Mouse (Mus musculus): ENCODE measurements around the gene Msrb1.
A peak's percentile ranks its signal among the peaks of the same experiment; 100 is the strongest.

Msrb1 gene

DNA sequence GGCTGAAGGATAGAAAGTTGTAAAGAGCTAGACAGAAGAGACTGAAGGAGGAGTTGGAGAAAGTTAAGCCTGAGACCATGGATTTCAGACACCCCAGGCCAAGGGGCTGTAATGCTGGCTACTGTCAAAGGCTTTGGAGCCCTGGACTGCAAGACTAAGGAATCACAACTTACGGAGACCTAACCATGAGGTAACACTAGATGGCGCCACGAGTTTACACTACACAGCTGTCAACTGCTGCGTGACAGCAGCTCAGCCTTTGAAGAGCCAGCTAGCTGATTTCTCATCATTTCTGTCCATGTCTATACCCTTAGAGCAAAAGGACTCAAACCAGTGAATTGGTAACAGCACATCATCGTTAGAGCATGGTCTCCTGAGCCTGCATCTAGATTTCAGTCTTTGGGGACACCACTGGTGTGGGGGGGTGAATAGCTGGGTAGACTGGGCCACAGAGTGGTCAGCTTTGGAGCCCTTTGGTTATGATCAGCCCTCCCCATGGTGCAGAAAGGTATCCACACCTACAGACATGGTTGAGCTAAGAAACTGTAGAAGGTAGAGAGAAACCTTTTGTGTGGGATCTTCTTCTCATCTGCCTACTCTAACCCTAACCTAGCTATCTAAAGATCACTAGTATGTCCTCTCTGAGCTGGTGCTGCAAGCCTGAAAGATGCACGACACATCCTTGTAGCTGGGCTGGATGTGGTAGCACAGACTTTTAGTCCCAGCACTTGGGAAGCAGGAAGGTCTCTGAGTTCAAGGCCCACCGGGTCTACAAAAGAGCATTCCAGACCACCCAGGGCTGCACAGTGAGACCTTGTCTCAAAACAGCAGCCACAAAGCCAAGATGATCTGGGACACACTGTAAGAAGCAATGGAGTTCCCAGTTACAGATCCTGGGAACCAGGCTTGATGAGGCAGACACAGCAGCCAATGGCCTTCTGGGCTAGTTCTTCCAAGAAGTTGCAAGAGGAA, 9.4 kb downstream of the Msrb1 start:
- peak; percentile 82 for DNase-seq

DNA sequence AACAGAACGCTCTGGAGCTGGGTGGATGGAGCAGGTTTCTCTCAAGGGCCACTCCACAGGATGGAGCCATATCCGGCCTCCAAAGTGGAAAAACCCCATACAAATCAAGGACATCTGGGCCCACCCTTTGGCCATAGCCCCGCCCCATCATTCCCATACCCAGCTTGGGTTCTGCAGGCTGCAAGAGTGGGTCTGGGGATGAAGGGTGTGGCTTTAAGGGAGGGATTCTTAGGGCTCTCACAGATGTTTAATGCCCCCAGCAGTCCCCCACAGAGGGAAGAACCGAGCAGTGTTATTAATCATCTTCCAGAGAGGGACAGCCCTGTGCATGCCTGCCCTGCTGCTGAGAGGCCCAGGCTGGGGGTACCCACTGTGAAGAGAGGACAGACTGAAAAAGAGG, 10.5 kb downstream of the Msrb1 start:
- DNase-seq = no peak

DNA sequence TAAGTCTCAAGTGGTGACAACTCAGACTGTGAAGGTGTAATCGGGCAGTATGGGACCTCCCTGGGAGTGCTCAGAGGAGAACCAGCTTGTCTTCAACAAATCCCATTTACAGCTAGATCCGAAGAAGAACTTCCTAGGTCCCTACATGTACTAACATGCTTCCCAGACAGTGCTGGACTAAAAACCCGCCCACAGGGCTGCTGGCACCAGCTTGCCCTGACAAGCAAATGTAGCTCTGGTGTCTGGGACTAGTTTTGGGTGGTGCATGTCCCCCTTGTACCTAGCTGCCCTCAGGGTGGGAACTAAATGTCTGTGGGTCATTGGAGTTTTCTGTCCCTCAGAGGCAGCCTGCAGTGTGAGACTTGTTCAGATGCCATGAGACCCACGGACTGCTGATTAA, 15.1 kb downstream of the Msrb1 start:
- DNase-seq = no peak

DNA sequence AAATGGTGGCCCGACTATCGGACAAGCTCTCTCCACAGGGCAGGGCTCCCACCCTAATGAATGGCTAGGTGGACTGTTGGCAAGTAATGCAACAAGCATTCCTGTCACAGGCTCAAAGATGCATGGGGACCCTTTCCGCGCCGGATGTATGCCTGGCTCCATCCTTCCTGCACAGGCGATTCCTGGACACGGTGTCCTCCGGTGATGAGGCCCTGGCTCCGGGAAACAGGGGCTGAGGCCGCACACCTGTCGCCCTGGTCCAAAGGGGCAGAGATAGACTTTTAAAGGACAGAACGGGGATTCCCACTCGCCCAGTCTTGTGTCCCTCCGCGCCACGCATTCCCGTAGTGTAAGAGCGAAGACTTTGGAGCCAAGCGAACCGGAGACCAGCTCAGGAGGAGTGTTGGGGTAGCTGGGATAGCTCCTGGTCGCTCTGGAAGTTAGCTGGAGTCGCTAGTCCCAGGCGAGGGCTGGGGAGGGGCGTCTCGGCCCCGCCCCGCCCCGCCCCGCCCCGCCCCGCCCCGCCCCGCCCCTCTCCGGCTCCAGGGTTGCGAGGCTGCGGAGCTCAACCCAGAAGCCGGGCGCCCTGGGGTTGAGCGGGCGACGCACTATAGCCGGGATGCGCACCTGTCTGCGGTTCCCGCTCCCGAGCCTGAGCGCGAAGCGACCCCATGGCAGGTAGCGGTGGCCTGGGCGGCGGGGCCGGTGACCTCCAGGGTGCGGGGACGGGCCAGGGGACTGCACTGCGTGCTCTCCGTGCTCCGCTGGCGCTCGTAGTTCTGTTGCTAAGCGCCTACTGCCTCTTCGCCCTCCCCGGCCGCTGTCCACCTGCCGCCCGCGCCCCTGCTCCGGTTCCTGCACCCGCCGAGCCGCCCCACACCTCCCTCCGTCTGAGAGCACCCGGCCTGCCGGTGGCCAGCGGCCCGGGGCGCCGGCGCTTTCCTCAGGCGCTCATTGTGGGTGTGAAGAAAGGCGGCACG, 16.3 kb downstream of the Msrb1 start, which contains the start of gene Hs3st6:
Gene Hs3st6 (plus strand): TSS at position 574 of the 980 bp plus-strand sequence.
- no peak for DNase-seq

DNA sequence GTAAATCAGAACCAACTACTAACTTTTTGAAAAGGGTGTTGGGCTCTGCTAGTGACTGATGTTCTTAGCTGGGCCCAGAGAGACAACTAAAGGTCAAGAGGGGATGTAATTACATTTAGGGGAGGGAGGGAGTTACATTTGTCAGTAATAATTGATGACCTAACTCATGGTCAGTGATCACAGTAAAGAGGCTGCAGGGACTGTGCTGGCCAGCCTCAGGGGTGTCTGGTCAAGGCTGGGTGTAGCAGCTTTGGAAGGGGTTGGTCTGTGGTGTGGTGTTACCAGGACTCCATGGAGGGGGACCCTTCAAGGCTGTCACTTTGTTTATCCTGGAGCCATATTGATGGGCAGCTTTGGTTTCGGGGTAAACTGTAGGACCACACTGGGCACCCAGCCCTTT, 21.0 kb downstream of the Msrb1 start:
- DNase-seq = no peak

DNA sequence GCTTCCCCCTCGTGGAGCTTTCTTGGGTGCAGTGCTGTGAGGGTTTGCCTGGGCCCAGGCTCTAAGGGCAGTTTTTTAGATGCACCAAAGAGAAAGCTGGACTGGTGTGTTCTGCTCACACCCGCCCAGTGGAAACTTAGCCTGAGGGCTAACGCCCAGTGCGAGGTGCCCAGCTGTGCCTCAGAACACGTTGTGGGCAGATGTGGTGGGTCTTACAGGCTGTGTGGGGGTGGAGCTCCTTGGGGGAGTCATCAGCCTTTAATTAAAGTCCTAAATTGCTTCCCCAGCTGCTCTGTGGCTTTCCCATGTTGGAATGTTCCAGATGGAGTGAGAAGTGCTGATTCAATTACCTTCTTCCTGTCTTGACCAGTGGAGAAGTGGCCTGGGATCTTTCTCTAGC, 24.7 kb downstream of the Msrb1 start:
- DNase-seq = no peak

DNA sequence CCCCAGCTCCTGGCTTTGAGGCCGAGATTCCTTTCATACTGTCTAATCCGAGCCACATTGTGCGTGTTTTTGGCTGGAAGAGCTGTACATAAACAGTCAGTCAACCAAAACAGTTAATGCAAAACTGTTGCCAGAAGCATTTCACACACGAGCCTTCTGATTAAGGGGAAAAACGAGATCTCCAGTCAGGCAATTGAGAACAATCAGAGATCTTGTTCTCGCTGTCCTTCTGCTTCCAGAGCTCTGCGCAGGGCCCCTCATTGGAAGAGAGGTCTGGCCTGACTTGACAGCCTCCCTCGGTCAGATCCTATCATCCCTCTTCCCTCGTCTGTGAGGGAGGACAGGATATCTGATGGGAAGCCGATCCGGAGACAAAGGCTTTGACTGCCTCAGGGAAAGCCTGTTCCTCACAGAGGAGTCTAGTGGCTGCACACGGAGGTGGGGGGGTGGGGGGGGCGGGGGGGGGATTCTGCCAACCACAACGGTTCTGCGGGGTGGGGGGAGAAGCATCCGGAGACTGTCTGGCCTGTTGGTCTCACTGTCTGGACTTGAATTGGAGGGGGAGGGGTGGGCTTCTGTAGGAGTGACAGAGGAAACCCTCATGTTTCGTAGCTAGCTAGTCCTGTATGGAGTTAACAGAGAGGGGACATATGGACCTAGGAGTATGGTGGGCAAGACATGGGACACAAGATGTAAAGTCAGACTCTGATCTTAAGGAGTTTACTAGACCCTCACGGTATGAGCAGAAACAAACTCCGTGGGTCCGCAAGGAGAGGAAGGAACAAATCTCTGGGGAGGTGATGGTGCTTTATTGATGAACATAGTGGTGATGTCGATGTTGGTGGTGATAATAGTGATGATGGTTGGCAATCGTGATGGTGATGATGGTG, 28.8 kb downstream of the Msrb1 start:
- DNase-seq = no peak

DNA sequence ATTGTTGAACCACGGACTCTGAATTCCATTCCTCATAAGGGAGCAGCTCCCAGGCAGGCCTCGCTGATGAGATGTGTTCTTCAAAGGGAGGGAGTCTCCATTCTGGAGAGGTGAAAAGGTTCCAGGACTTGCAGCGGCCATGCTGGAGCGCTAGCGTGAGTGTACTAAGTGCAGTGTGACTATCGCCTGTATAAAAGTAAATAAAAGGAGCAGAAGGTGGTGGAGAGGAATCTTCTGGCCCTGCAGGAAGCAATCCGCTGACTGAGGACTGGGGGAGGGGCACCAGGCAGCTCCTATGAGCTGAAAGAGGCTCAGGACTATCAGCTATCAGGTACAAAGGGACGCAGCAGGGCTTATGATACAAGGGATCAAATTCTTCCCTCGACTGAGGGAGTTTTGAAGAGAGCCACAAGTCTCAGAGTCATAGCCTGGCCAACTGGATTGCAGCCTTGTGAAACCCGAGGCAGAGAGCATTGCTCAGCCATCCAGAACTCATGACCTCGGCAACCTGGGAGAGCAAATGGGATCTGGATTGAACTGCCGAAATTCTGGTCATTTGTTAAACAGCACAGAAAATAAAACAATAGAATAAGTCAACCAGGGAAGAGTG, 29.9 kb downstream of the Msrb1 start:
- no peak for DNase-seq

DNA sequence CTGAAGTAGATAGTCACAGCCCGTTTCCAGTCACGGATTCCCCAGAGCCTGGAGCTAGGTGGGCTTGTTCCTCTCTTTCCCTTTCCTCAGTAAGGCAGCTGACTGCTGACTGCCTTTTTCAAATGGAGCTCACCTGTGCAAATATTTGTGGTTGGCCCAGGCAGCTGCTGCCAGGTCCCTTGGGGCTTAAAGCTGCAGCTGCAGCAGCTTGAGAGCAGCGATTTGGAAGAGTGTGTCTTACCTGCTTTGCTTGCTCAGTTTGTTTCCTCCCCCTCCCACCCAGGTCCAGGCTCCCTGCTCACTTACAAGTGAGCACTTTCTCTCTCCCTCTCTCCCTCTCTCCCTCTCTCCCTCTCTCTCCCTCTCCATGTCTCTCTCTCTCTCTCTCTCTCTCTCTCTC, 32.7 kb downstream of the Msrb1 start:
- DNase-seq = no peak

DNA sequence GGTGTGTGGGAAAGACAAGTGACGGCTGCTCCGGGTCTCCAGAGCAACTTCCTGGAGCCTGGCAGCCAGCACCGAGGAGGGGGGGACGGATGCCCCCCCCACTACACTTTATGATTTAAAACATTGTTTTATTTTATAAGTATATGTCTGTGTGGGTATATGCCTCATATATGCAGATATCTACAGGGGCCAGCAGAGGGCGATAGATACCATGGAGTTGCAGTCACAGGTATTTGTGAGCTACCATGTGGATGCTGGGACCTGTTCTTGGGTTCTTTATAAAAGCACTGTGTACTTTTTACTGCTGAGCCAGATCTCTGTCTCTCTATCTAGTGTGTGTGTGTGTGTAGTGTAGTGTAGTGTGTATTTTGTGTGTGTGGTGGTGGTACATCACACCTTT, 36.8 kb downstream of the Msrb1 start:
- no peak for DNase-seq

DNA sequence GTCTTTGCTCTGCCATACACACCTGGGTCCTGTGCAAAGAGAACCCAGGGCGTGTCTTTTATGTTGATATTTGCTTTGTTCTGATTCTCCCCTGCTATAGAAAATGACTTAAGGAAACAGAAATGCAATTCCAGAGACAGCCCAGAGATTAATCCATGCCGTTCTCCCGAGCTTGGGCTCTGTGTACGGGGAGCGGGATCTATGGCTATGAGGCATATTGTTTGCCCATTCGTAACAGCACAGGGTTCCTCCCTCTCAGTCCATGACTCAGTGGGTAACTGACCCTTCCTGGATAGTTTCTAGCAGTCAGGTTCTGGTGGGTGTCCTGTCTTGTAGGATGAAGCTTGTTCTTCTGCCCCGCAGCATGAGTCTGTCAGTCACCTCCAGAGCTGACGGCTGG, 38.7 kb downstream of the Msrb1 start:
- DNase-seq = no peak

DNA sequence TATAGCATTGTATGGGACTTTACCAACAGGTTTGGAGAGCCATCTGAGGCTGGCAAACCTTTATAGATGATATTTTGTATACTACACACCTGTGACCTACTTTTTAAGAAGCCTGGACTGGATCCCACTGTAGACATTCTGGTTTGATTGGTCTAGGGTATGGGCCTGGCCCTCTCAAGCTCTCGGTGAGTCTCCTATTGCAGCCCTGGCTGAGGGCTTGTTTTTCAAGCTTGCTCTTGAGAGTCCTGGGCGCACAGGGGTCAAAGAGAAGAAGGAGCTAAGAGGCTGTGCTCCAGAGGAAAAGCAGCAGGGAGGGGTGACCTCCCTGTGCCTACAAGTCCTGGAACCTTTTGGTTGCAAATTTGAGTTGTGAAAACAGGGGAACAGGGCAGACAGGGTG, 40.6 kb downstream of the Msrb1 start:
- DNase-seq = no peak

DNA sequence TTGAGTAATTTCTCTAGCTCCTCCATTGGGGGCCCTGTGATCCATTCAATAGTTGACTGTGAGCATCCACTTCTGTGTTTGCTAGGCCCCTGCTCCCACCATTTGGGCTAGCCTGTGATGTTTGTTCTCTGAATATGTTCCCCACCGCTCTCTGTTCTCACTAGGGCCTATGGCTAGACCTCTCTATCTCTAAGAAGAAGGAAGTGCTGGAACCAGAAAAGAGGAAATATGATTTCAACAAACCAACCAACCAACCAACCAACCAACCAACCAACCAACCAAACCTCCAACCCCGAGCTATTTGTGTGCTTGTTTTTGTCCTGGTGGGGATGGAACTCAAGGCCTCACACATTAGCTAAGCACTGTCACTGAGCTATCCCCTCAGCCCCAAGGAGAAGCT, 44.4 kb downstream of the Msrb1 start:
- no peak for DNase-seq

DNA sequence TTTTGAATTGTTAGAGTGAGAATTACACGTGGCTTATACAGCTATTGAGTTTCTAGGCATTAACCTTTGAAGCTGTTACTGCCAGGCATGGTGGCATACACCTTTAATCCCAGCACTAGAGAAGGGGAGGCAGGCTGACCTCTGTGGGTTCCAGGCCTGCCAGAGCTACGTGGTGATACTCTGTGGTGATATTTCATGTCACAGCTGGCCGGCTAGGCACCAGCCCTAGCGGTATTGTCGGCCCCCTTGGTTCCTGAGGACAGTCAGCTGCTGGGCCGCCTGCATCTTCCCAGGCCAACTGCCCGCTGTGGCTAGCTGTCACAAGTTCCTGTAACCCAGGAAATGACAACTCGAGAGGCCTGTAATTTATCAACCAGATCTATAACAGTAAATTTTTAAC, 55.7 kb downstream of the Msrb1 start:
- no peak for DNase-seq

Measured in right cerebral cortex, postnatal 4 days (tissue).